Mouse (Mus musculus) liver, embryonic 12.5 days (tissue): ENCODE measurements around the gene Sirt7. TPM values are rescaled to one million over a fixed set of nuclear protein-coding genes. Genes with fewer than 3 reads are reported as not detected.

Experiments used
- ATAC-seq: fragments of 200-750 bp; cut with Nextera tagmentation; 2 replicates; pipeline ENCODE4 v1.8.0; 2017; ENCODE audit warnings: moderate number of reproducible peaks, mild to moderate bottlenecking, moderate library complexity
- H3K27ac ChIP-seq: fragments of 300-500 bp; sonication (generic); 2 replicates; pipeline ENCODE4 v1.5.1; 2016; ENCODE audit warnings: mild to moderate bottlenecking
- H3K27me3 ChIP-seq: fragments of 300-500 bp; sonication (generic); replicated peaks from 2 replicates; pipeline ENCODE4 v1.6.1; 2016; ENCODE audit warnings: mild to moderate bottlenecking, moderate library complexity
- H3K36me3 ChIP-seq: fragments of 300-500 bp; sonication (generic); 2 replicates; pipeline ENCODE4 v1.6.1; 2016; ENCODE audit warnings: mild to moderate bottlenecking, moderate library complexity
- H3K4me1 ChIP-seq: fragments of 300-500 bp; sonication (generic); 2 replicates; pipeline ENCODE4 v1.6.1; 2016
- H3K4me2 ChIP-seq: fragments of 300-500 bp; sonication (generic); 2 replicates; pipeline ENCODE4 v1.6.1; 2016; ENCODE audit warnings: mild to moderate bottlenecking, moderate library complexity
- H3K4me3 ChIP-seq: fragments of 300-500 bp; sonication (generic); 2 replicates; pipeline ENCODE4 v1.5.1; 2016; ENCODE audit warnings: mild to moderate bottlenecking, moderate library complexity
- H3K9ac ChIP-seq: fragments of 300-500 bp; sonication (generic); 2 replicates; pipeline ENCODE4 v1.6.1; 2016; ENCODE audit warnings: mild to moderate bottlenecking, moderate library complexity
- H3K9me3 ChIP-seq: fragments of 300-500 bp; sonication (generic); replicated peaks from 2 replicates; pipeline ENCODE4 v1.6.1; 2016; ENCODE audit warnings: mild to moderate bottlenecking, moderate library complexity
- WGBS: fragments of 180-500 bp; shearing (Covaris S2); methylation state at CpG from one replicate; pipeline ENCODE4 v1.1.7; 2016; ENCODE audit not compliant: insufficient replicate concordance; 5-methylcytosine and 5-hydroxymethylcytosine counted together
- polyA plus RNA-seq: library from polyadenylated mRNA; unstranded; fragments of >200 nt; fragmentation: Nextera tagmentation; extraction: Ambion mirVana; gene quantifications from 2 replicates; pipeline ENCODE4 v1.2.1, GENCODE M21; 2016

Sirt7 gene
- polyA plus RNA-seq, 1 experiment from 2014 or later = 45.3 TPM

- H3K27me3 ChIP-seq = no peaks in the 10 kb centered on the region
- H3K27ac ChIP-seq = peak overlapping the region; percentile 45; the same call in 1 of the 2 replicates
- 0 out of 2 replicates have a peak overlapping the region, but pooled peaks have one; percentile 98 for H3K4me2 ChIP-seq
- peaks cover 62% of the 10 kb centered on the region for H3K4me1 ChIP-seq
- no peak overlapping the region for H3K4me3 ChIP-seq
- 0 out of 2 replicates have a peak overlapping the region, but pooled peaks have one; percentile 23 for H3K9ac ChIP-seq
- H3K9me3 ChIP-seq = no peaks in the 10 kb centered on the region
- peaks cover 49% of the 10 kb centered on the region for H3K36me3 ChIP-seq
- WGBS = 86% methylated on average over 10 of the region's 11 CpGs
- ATAC-seq = no peak
Observed at GRCm38 (mm10) chr11:120578694-120579243, 46.3 kb downstream of the Sirt7 start.

GRCm38 (mm10) chr11:120578024-120578693 is 46.9 kb downstream of the Sirt7 start:
- peaks cover 62% of the 10 kb centered on the region for H3K4me1 ChIP-seq
- no peak for ATAC-seq
- peak overlapping the region; percentile 67 for H3K27ac ChIP-seq
- H3K4me2 ChIP-seq = no peak overlapping the region
- whole genome bisulfite sequencing = 79% methylated on average over 10 of the region's 10 CpGs
- H3K9me3 ChIP-seq = no peaks in the 10 kb centered on the region
- H3K36me3 ChIP-seq = peaks cover 43% of the 10 kb centered on the region
- no peak overlapping the region for H3K4me3 ChIP-seq
- no peaks in the 10 kb centered on the region for H3K27me3 ChIP-seq
- H3K9ac ChIP-seq = no peak overlapping the region

- no peak for ATAC-seq
- 79% methylated on average over 7 of the region's 7 CpGs for WGBS
- Histone ChIP-seq H3K27me3 (no peaks in the 10 kb centered on the region), H3K36me3 (peaks cover 40% of the 10 kb centered on the region), H3K27ac (peak overlapping the region; percentile 67), H3K9ac (no peak overlapping the region), H3K4me3 (no peak overlapping the region), H3K4me1 (peaks cover 60% of the 10 kb centered on the region), H3K9me3 (no peaks in the 10 kb centered on the region), H3K4me2 (no peak overlapping the region)
Observed at GRCm38 (mm10) chr11:120577211-120578023, 47.6 kb downstream of the Sirt7 start.

GRCm38 (mm10) chr11:120576365-120576981 is 48.6 kb downstream of the Sirt7 start:
- no peak overlapping the region for H3K4me3 ChIP-seq
- H3K9me3 ChIP-seq = no peaks in the 10 kb centered on the region
- no peak overlapping the region for H3K4me2 ChIP-seq
- peaks cover 40% of the 10 kb centered on the region for H3K36me3 ChIP-seq
- no peak overlapping the region for H3K9ac ChIP-seq
- 80% methylated on average over 3 of the region's 3 CpGs for WGBS
- peaks cover 60% of the 10 kb centered on the region for H3K4me1 ChIP-seq
- H3K27ac ChIP-seq = peak overlapping the region; percentile 67
- ATAC-seq = no peak
- no peaks in the 10 kb centered on the region for H3K27me3 ChIP-seq

- Histone ChIP-seq H3K4me3 (no peak overlapping the region), H3K36me3 (peaks cover 46% of the 10 kb centered on the region), H3K9ac (no peak overlapping the region), H3K27me3 (no peaks in the 10 kb centered on the region), H3K9me3 (no peaks in the 10 kb centered on the region), H3K27ac (peak overlapping the region; percentile 67), H3K4me1 (peaks cover 66% of the 10 kb centered on the region), H3K4me2 (no peak overlapping the region)
- ATAC-seq = no peak
Observed at GRCm38 (mm10) chr11:120575940-120576339, 49.1 kb downstream of the Sirt7 start.

- H3K9ac ChIP-seq = no peak overlapping the region
- ATAC-seq = no peak
- H3K27ac ChIP-seq = peak overlapping the region; percentile 69; the same call in 1 of the 2 replicates
- H3K4me2 ChIP-seq = peak overlapping the region; percentile 96
- H3K4me1 ChIP-seq = peaks cover 66% of the 10 kb centered on the region
- WGBS = 77% methylated on average over 2 of the region's 2 CpGs
- peaks cover 51% of the 10 kb centered on the region for H3K36me3 ChIP-seq
- H3K4me3 ChIP-seq = 0 out of 2 replicates have a peak overlapping the region, but pooled peaks have one; percentile 93
- H3K9me3 ChIP-seq = no peaks in the 10 kb centered on the region
- H3K27me3 ChIP-seq = no peaks in the 10 kb centered on the region
Observed at GRCm38 (mm10) chr11:120575046-120575445, 50.0 kb downstream of the Sirt7 start.

- Histone ChIP-seq H3K9me3 (no peaks in the 10 kb centered on the region), H3K27me3 (no peaks in the 10 kb centered on the region), H3K4me2 (peak overlapping the region; percentile 96), H3K27ac (peak overlapping the region; percentile 69), H3K4me3 (peak overlapping the region; percentile 93), H3K4me1 (peaks cover 60% of the 10 kb centered on the region), H3K36me3 (peaks cover 51% of the 10 kb centered on the region), H3K9ac (peak overlapping the region; percentile 95)
- no peak for ATAC-seq
- 34% methylated on average over 5 of the region's 5 CpGs for WGBS
Observed at GRCm38 (mm10) chr11:120574278-120574600, 50.8 kb downstream of the Sirt7 start.

DNA sequence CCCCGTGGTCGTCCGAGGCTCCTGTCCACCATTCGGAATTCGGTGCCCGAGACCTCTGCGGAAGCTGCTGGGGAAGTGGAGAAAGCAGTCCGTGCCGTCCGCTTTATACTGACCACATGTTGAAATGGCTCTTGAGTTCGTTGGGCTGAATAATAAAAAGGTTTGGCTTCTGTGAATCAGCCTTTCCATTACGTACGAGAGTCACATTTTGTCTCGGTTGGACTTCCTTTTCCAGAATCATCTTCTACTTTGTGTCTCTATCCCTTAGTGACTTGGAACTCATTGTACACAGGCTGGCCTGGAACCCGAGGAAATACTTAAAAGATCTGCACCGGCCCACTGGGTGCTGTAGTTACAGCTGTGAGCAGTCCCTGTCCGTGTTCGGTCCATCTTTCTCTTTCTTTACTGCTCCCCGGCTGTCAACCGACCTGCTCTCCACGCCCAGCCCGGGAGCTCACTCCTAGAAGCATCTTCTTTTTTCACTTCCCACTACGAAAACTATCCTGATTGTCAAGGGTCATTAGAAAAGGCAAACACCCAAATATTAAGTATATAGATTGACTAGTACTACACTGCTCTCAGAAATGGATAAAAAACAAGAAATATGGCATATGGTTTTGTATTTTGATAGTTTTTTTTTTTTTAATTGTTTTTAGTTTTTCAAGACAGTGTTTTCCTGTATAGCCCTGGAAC is 51.3 kb downstream of the Sirt7 start:
- Histone ChIP-seq H3K27me3 (no peaks in the 10 kb centered on the region), H3K4me1 (peaks cover 55% of the 10 kb centered on the region), H3K27ac (peak overlapping the region; percentile 90), H3K9ac (peak overlapping the region; percentile 95), H3K4me3 (peak overlapping the region; percentile 93), H3K36me3 (peaks cover 51% of the 10 kb centered on the region), H3K9me3 (no peaks in the 10 kb centered on the region), H3K4me2 (peak overlapping the region; percentile 96)
- WGBS = under 1% methylated on average over 23 of the region's 23 CpGs
- no peak for ATAC-seq

DNA sequence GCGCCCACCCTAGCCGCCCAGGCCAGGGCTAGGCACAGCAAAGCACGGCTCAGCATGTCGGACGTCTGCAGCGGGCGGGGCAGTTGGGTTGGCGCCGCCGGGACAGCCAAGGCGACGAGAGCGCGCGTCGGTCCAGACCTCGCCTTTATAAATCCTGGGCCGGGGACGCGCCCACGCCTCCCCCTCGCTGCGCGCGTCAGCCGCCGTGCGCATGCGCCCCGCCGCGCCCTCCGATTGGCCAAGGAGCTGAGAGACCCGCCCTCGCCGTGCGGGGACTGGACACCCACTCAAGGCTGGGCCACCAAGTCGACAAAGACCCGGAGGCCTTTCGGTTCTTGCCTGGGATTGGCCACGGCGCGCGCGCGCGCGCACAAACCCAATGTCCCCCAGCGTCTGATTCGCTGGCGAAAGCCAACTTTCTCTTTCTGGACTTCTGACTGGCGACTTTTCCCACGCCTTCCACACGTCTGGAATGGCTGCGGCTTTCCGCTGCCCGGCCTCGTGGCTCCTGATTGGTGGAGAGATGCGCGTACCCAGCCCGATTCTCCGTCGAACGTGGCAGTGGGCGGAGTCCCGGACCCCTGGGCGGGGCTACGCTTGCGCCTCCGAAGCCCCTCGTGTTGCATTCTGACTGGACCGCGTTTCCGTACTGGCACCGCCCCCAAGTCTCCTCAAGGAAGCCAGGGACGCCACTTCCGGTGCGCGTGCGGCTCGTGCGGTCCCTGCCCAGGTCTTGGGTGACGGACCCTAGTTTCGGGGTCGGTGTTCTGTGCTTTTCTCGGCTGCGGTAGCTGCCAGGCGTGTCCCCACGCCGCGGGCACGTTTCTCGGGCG is 52.1 kb downstream of the Sirt7 start, which contains the start of gene P4hb:
P4hb (minus strand) TSS at position 502 of the 833 bp plus-strand sequence.
- Histone ChIP-seq H3K36me3 (peaks cover 51% of the 10 kb centered on the region), H3K27ac (peak within 1 kb of the TSS; percentile 90), H3K9me3 (no peaks in the 10 kb centered on the region), H3K4me2 (peak within 1 kb of the TSS; percentile 96), H3K9ac (peak within 1 kb of the TSS; percentile 95), H3K4me3 (peak within 1 kb of the TSS; percentile 93), H3K4me1 (peaks cover 49% of the 10 kb centered on the region), H3K27me3 (no peaks in the 10 kb centered on the region)
- ATAC-seq = peak; percentile 94
- WGBS = under 1% methylated on average over 94 of the region's 94 CpGs

GRCm38 (mm10) chr11:120572417-120572751 is 52.7 kb downstream of the Sirt7 start:
- H3K27ac ChIP-seq = peak overlapping the region; percentile 90
- peak overlapping the region; percentile 96 for H3K4me2 ChIP-seq
- ATAC-seq = peak; percentile 13
- 0% methylated on average over 19 of the region's 24 CpGs for WGBS
- no peaks in the 10 kb centered on the region for H3K27me3 ChIP-seq
- peaks cover 49% of the 10 kb centered on the region for H3K4me1 ChIP-seq
- H3K4me3 ChIP-seq = peak overlapping the region; percentile 93
- peak overlapping the region; percentile 95 for H3K9ac ChIP-seq
- H3K9me3 ChIP-seq = no peaks in the 10 kb centered on the region
- H3K36me3 ChIP-seq = peaks cover 51% of the 10 kb centered on the region
